Mouse (Mus musculus): ENCODE results near the gene Hmcn1. TPM values are rescaled to one million over a fixed set of nuclear protein-coding genes. Genes with fewer than 3 reads are reported as not detected.
A peak's percentile ranks its signal among the peaks of the same experiment; 100 is the strongest.

The Hmcn1 gene
- polyA plus RNA-seq, 1 experiment from 2014 or later: 8.9 TPM

DNA sequence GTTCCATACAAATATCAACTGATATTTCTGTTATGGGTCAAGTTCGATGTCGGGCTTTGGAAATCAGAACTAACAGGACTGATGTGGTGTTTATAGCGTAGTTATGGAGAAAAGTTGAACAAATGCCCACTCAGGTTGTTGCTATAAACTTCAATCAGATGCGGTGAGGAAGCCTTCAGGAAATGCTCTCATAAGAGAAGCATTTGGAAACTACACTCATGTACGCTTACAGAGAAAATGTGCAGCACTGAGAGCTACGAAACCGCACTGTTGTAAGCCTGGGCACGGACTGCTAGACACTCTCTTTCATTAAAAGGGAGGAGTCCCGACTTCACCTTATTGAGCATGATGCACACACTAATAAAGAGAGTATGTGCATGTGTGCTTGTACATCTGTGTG lies 72.4 kb downstream of the Hmcn1 start:
- Histone ChIP-seq H3K9me3 (ENCODE audit: control insufficient read depth, low read length) (no peaks in the 10 kb centered on the region), H3K27me3 (ENCODE audit: control insufficient read depth, insufficient read depth, low read length) (no peaks in the 10 kb centered on the region), H3K4me2 (ENCODE audit: low read depth) (no peak overlapping the region), H3K4me3 (ENCODE audit: low read depth, low read length) (no peak overlapping the region), H3K9ac (ENCODE audit: low read length) (no peak overlapping the region), H3K36me3 (ENCODE audit: control insufficient read depth, insufficient read depth, low read length) (no peaks in the 10 kb centered on the region), H3K27ac (ENCODE audit: low read depth, low read length) (no peak overlapping the region), H3K4me1 (ENCODE audit: control insufficient read depth, insufficient read depth, low read length) (no peaks in the 10 kb centered on the region)
- ATAC-seq (ENCODE audit: insufficient read depth, low FRiP score, low TSS enrichment): no peak
- no peak for DNase-seq (ENCODE audit: low spot score)
- WGBS: 89% methylated on average over 9 of the region's 9 CpGs

GRCm38 (mm10) chr1:150920276-150920675 lies 73.0 kb downstream of the Hmcn1 start:
- DNase-seq (ENCODE audit: low spot score) (peak; percentile 58), ATAC-seq (ENCODE audit: insufficient read depth, low FRiP score, low TSS enrichment) (peak; percentile 68; the same call in 1 of the 2 replicates)
- Histone ChIP-seq H3K27me3 (ENCODE audit: control insufficient read depth, insufficient read depth, low read length) (no peaks in the 10 kb centered on the region), H3K4me1 (ENCODE audit: control insufficient read depth, insufficient read depth, low read length) (no peaks in the 10 kb centered on the region), H3K27ac (ENCODE audit: low read depth, low read length) (no peak overlapping the region), H3K36me3 (ENCODE audit: control insufficient read depth, insufficient read depth, low read length) (no peaks in the 10 kb centered on the region), H3K4me2 (ENCODE audit: low read depth) (no peak overlapping the region), H3K9ac (ENCODE audit: low read length) (no peak overlapping the region), H3K9me3 (ENCODE audit: control insufficient read depth, low read length) (no peaks in the 10 kb centered on the region), H3K4me3 (ENCODE audit: low read depth, low read length) (no peak overlapping the region)
- WGBS: 54% methylated on average over 6 of the region's 6 CpGs

DNA sequence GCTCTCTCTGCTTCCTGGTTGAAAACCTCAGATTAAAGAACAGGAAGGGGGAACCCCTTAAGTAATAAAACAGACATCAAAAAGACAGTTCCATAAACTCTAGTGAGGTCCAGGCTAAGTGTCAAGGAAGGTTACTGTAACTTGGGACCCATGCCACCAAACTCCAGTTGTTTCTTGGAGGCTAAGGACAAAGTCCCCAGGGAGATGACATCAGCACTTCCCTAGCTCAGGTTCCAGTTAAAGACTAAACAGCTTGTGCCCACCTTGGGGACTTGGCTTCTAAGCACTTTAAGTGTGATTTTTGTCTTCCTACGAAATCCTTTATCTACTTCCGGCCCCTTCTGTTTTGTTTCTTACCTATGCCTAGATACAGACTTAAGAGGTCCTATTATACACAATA lies 78.3 kb downstream of the Hmcn1 start:
- Histone ChIP-seq H3K27ac (ENCODE audit: low read depth, low read length) (no peak overlapping the region), H3K4me2 (ENCODE audit: low read depth) (no peak overlapping the region), H3K27me3 (ENCODE audit: control insufficient read depth, insufficient read depth, low read length) (no peaks in the 10 kb centered on the region), H3K9ac (ENCODE audit: low read length) (no peak overlapping the region), H3K4me1 (ENCODE audit: control insufficient read depth, insufficient read depth, low read length) (no peaks in the 10 kb centered on the region), H3K9me3 (ENCODE audit: control insufficient read depth, low read length) (no peaks in the 10 kb centered on the region), H3K4me3 (ENCODE audit: low read depth, low read length) (no peak overlapping the region), H3K36me3 (ENCODE audit: control insufficient read depth, insufficient read depth, low read length) (no peaks in the 10 kb centered on the region)
- DNase-seq (ENCODE audit: low spot score) (no peak), ATAC-seq (ENCODE audit: insufficient read depth, low FRiP score, low TSS enrichment) (no peak)
- 79% methylated on average over 2 of the region's 2 CpGs for WGBS

DNA sequence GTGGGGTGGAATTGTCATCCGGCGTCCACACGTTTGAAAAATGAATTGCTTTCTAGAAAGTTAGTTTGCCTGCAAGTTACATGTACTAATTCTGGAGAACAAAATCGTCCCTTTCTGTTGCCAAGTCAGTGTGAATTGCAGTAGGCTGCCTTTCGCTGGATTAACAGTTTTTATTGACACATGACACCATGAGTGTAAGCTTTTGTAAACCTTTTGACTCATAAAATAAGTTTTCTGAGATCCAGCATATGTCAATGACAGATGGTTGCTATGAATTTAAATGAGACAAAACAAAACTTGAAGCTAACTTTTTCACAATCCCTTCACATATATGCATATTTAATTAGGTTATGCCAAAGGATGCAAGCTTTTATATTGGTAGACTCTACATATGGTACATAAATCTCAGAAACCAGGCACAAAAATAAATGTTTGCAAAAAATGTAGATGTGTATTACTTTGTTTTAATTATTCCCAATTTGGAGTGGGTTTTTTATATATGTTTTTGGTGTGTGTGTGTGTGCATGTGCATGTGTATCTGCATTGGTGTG lies 79.6 kb downstream of the Hmcn1 start:
- H3K9me3 ChIP-seq (ENCODE audit: control insufficient read depth, low read length): no peaks in the 10 kb centered on the region
- no peak overlapping the region for H3K27ac ChIP-seq (ENCODE audit: low read depth, low read length)
- no peak overlapping the region for H3K9ac ChIP-seq (ENCODE audit: low read length)
- H3K36me3 ChIP-seq (ENCODE audit: control insufficient read depth, insufficient read depth, low read length): no peaks in the 10 kb centered on the region
- ATAC-seq (ENCODE audit: insufficient read depth, low FRiP score, low TSS enrichment) (no peak), DNase-seq (ENCODE audit: low spot score) (no peak)
- 86% methylated on average over 5 of the region's 5 CpGs for WGBS
- no peaks in the 10 kb centered on the region for H3K4me1 ChIP-seq (ENCODE audit: control insufficient read depth, insufficient read depth, low read length)
- H3K4me2 ChIP-seq (ENCODE audit: low read depth): no peak overlapping the region
- H3K4me3 ChIP-seq (ENCODE audit: low read depth, low read length): no peak overlapping the region
- H3K27me3 ChIP-seq (ENCODE audit: control insufficient read depth, insufficient read depth, low read length): no peaks in the 10 kb centered on the region

- H3K9me3 ChIP-seq (ENCODE audit: control insufficient read depth, low read length): no peaks in the 10 kb centered on the region
- ATAC-seq (ENCODE audit: insufficient read depth, low FRiP score, low TSS enrichment) (no peak), DNase-seq (ENCODE audit: low spot score) (no peak)
- no peak overlapping the region for H3K27ac ChIP-seq (ENCODE audit: low read depth, low read length)
- H3K4me1 ChIP-seq (ENCODE audit: control insufficient read depth, insufficient read depth, low read length): no peaks in the 10 kb centered on the region
- no peak overlapping the region for H3K4me3 ChIP-seq (ENCODE audit: low read depth, low read length)
- no peaks in the 10 kb centered on the region for H3K27me3 ChIP-seq (ENCODE audit: control insufficient read depth, insufficient read depth, low read length)
- H3K4me2 ChIP-seq (ENCODE audit: low read depth): no peak overlapping the region
- no peak overlapping the region for H3K9ac ChIP-seq (ENCODE audit: low read length)
- H3K36me3 ChIP-seq (ENCODE audit: control insufficient read depth, insufficient read depth, low read length): no peaks in the 10 kb centered on the region
- WGBS: 89% methylated on average over 2 of the region's 2 CpGs
Observed at GRCm38 (mm10) chr1:150909642-150910041, 83.6 kb downstream of the Hmcn1 start.

DNA sequence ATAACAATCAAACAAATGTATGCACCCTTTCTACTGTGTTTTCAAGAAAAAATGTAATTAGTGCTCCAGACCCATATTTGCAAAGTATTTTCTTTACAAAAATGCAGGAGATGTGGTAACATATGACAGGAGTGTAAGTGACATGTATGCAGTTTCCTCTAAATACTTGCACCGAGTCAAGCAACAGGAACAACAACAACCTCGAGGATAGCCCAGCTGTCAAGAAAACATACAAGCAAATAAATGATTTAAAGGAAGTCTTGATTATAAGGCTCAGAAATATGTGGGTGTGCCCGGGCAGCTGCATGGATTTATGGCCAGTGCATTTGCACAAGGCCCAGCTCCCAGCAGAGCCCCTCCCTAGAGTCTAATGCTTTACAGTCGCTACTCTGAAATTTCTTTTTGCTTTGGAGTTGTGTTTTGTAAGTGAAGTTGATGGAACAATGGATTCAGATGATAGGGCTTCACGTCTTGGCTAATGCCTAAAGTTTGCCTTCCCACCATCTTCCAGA lies 99.5 kb downstream of the Hmcn1 start:
- Histone ChIP-seq H3K4me2 (ENCODE audit: low read depth) (no peak overlapping the region), H3K36me3 (ENCODE audit: control insufficient read depth, insufficient read depth, low read length) (no peaks in the 10 kb centered on the region), H3K9me3 (ENCODE audit: control insufficient read depth, low read length) (no peaks in the 10 kb centered on the region), H3K4me1 (ENCODE audit: control insufficient read depth, insufficient read depth, low read length) (no peaks in the 10 kb centered on the region), H3K9ac (ENCODE audit: low read length) (no peak overlapping the region), H3K27ac (ENCODE audit: low read depth, low read length) (no peak overlapping the region), H3K27me3 (ENCODE audit: control insufficient read depth, insufficient read depth, low read length) (no peaks in the 10 kb centered on the region), H3K4me3 (ENCODE audit: low read depth, low read length) (no peak overlapping the region)
- WGBS: 82% methylated on average over 5 of the region's 5 CpGs
- no peak for DNase-seq (ENCODE audit: low spot score)
- no peak for ATAC-seq (ENCODE audit: insufficient read depth, low FRiP score, low TSS enrichment)

- no peaks in the 10 kb centered on the region for H3K9me3 ChIP-seq (ENCODE audit: control insufficient read depth, low read length)
- WGBS: 78% methylated on average over 4 of the region's 4 CpGs
Observed at GRCm38 (mm10) chr1:150890017-150890416, 103.2 kb downstream of the Hmcn1 start.

GRCm38 (mm10) chr1:150886267-150886666 lies 107.0 kb downstream of the Hmcn1 start:
- H3K4me2 ChIP-seq (ENCODE audit: low read depth): no peak overlapping the region
- H3K27ac ChIP-seq (ENCODE audit: low read depth, low read length): no peak overlapping the region
- no peak overlapping the region for H3K9ac ChIP-seq (ENCODE audit: low read length)
- no peaks in the 10 kb centered on the region for H3K27me3 ChIP-seq (ENCODE audit: control insufficient read depth, insufficient read depth, low read length)
- H3K9me3 ChIP-seq (ENCODE audit: control insufficient read depth, low read length): no peaks in the 10 kb centered on the region
- DNase-seq (ENCODE audit: low spot score) (no peak), ATAC-seq (ENCODE audit: insufficient read depth, low FRiP score, low TSS enrichment) (no peak)
- H3K4me1 ChIP-seq (ENCODE audit: control insufficient read depth, insufficient read depth, low read length): no peaks in the 10 kb centered on the region
- H3K36me3 ChIP-seq (ENCODE audit: control insufficient read depth, insufficient read depth, low read length): no peaks in the 10 kb centered on the region
- 94% methylated on average over 1 of the region's 1 CpGs for WGBS
- H3K4me3 ChIP-seq (ENCODE audit: low read depth, low read length): no peak overlapping the region

More at GRCm38 (mm10) chr1:150890017-150890416, 103.2 kb downstream of the Hmcn1 start:
- no peak overlapping the region for H3K4me3 ChIP-seq (ENCODE audit: low read depth, low read length)
- DNase-seq (ENCODE audit: low spot score) (no peak), ATAC-seq (ENCODE audit: insufficient read depth, low FRiP score, low TSS enrichment) (no peak)
- no peaks in the 10 kb centered on the region for H3K4me1 ChIP-seq (ENCODE audit: control insufficient read depth, insufficient read depth, low read length)
- H3K27ac ChIP-seq (ENCODE audit: low read depth, low read length): no peak overlapping the region
- no peak overlapping the region for H3K9ac ChIP-seq (ENCODE audit: low read length)
- H3K4me2 ChIP-seq (ENCODE audit: low read depth): no peak overlapping the region
- no peaks in the 10 kb centered on the region for H3K27me3 ChIP-seq (ENCODE audit: control insufficient read depth, insufficient read depth, low read length)
- H3K36me3 ChIP-seq (ENCODE audit: control insufficient read depth, insufficient read depth, low read length): no peaks in the 10 kb centered on the region

DNA sequence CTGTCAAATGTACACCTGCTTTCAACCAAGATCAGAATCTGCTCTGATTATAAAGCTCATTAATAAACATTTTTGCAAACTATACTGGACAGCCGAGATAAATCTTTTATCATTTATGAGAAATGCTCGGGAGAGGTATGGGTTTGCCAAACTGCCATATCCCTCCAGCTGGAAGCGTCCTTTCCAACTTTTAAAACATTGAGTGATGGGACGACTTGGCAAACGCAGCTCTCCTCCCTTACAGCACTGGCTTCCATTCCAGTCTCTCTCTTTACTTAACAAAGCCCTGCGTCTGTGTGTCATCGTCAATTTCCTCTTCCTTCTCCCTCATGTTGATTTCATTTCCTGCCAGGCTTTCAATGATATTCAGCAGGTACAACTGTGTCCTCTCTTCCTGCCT lies 114.8 kb downstream of the Hmcn1 start:
- no peaks in the 10 kb centered on the region for H3K27me3 ChIP-seq (ENCODE audit: control insufficient read depth, insufficient read depth, low read length)
- no peaks in the 10 kb centered on the region for H3K4me1 ChIP-seq (ENCODE audit: control insufficient read depth, insufficient read depth, low read length)
- DNase-seq (ENCODE audit: low spot score): no peak
- H3K9me3 ChIP-seq (ENCODE audit: control insufficient read depth, low read length): no peaks in the 10 kb centered on the region
- H3K36me3 ChIP-seq (ENCODE audit: control insufficient read depth, insufficient read depth, low read length): no peaks in the 10 kb centered on the region
- H3K4me2 ChIP-seq (ENCODE audit: low read depth): no peak overlapping the region
- H3K27ac ChIP-seq (ENCODE audit: low read depth, low read length): no peak overlapping the region
- no peak overlapping the region for H3K4me3 ChIP-seq (ENCODE audit: low read depth, low read length)
- ATAC-seq (ENCODE audit: insufficient read depth, low FRiP score, low TSS enrichment): no peak
- no peak overlapping the region for H3K9ac ChIP-seq (ENCODE audit: low read length)
- 79% methylated on average over 7 of the region's 7 CpGs for WGBS

All from neural tube, embryonic 11.5 days (tissue).